Mouse (Mus musculus) lung, postnatal 4 days (tissue): ENCODE data around the gene Epha2.
A peak's percentile ranks its signal among the peaks of the same experiment; 100 is the strongest.

ENCODE experiments used
- DNase-seq, 2 experiments: peaks; one replicate each; pipeline ENCODE4 v3.0.0; 2021

Epha2 gene

DNA sequence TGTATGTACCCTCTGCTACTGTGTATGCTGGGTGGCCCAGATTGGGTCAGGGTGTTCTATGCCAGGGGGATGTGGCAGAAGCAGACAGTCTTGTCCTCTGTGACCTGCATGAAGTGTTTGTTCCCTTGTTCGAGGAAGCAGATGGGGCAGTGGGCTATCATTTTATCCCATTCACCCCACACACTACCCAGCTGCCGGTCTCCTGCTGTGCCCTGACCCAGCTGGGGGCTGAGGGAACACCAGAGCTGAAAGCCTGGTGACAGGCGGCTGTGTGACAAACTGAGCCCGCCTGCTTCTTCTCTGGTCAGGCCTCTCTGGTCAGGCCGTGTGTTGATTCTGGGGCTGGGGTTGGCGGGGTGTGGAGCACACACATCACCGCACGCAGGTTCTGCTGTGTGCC lies 5.0 kb downstream of the Epha2 start:
- no peak for DNase-seq

DNA sequence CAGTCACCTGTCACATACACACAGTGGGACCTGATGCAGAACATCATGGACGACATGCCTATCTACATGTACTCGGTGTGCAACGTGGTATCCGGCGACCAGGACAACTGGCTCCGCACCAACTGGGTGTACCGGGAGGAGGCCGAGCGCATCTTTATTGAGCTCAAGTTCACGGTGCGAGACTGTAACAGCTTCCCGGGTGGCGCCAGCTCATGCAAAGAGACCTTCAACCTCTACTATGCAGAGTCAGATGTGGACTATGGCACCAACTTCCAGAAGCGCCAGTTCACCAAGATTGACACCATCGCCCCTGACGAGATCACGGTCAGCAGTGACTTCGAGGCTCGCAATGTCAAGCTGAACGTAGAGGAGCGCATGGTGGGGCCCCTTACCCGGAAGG lies 7.3 kb downstream of the Epha2 start:
- no peak for DNase-seq

DNA sequence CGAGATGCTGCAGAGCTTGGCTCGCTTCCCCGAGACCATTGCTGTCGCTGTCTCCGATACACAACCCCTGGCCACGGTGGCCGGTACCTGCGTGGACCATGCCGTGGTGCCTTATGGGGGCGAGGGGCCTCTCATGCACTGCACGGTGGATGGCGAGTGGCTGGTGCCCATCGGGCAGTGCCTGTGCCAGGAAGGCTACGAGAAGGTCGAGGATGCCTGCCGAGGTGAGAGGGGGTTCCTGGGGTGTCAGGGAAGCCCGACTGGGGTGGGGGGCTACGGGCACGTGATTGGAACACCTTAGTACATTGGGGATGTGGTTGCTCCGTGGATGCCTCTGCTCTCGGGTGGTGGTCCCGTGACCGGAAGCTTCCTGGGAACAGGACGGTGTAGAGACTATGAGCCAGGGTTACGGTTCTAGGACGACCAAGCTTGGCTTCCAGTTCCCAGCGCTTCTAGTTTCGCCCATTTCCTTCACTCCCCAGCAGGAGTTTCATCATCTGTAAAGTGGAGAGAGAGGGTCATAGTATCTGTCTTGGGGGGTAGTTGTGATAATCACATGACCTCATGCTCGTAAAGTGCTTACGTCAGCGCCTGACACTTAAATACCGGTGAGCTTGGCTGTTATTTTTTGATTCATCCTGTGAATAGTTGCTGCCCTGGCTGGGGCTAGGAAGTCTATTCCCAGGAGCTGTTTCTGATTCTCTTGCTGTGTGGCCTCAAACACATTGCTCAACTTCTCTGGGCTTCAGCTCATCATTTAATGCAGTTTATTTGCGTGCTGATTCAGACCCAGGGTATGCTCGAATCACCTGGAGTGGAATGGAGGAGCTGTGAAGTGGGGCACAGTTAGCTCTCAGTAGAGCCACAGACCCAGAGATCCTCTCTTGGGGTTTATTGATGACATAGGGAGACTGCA lies 8.1 kb downstream of the Epha2 start:
- DNase-seq, result no peak

DNA sequence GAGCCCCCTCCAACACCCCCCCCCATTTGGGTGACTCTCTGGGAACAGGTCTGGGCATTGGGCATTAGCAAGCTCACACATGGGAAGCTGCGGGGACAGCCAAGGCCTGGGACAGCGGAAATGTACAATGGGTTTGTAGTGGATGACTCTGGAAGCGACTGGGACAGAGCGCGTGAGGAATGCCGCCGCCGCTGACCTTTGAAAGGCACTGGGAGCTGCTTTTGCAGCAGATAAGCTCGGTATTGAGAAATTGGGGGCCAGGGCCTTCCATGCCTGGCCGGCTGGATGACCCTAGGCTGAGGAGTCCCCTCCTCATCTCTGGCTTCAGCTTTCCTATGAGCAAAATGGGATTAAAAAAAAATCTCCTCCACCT lies 8.7 kb downstream of the Epha2 start:
- DNase-seq, result peak in 1 of 2 experiments; percentile 35

DNA sequence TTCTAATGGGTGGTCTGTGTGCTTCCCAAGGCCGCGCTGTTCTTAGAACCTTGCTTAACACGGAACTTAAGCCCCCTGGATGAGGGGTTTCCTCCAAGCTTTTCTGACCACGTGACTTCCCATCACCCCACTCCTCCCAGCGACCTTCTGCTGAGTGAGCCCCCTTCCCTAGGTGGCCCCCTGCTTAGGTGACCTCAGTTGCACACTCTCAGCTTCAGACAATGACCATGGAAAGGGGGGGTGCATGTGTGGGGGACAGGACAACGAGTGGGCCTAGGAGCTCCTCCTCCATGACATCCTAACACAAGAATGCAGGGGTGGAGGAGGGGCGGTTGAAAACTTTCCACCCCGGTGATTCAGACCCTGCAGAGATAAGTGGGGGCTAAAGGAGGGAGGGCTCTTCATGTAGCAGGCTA lies 9.2 kb downstream of the Epha2 start:
- DNase-seq, result peak; percentile 84 to 86

DNA sequence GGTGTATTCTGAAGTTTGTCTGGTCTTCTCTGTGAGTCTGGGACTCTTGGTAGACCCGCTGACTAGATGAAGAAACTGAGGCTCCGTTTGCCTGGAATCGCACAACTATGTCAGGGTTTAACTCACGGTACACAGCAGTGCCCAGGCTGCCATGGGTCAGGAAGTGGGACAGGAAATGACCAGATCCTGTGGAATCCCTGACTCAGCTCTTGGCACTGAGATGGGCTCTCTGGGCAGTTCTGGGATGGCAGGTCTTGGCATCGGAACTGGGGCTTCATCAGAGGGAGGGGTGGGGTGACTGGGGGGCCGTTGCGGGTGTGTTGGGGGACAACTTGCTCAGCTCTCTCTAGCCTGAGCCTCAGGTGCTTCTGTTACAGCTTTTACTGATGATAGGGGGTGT lies 10.0 kb downstream of the Epha2 start:
- peak; percentile 76 to 79 for DNase-seq

DNA sequence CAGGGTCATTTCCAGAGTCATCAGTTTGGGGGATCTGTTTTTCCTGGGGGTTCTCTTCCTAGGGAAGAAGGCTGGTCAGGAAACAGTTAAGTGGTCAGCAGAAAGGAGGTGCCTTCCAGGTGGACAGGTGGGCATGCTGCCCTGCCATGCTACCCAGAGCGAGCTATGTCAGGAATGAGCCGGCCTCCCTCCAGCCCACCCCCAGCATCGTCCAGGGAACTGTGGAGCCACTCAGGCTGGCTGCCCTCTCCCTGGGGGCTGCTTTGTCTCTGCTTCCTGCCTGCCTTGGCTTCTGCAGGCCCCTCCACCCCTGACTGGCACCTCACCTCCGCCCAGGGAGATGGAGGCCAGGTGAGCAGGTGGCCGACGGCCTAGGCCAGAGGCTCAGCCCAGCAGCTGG lies 10.5 kb downstream of the Epha2 start:
- DNase-seq, result no peak

DNA sequence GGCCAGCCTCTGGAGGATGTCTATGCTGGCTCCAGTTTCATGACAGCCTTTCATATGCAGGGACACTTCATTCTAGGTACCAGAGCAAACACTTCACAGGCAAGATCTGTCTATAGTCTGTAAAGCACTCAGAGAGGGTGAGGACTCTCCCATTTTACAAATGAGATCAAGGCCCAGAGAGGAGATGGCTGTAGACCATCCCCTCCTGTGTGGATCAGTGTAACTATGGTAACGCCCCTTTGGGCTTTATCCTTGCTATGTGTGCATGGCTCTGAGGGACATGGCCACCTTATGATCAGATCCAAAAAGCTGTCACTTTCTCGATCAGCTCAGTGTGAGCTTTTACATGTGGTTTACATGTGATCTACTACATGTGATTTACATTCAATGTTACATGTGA lies 10.9 kb downstream of the Epha2 start:
- no peak for DNase-seq

DNA sequence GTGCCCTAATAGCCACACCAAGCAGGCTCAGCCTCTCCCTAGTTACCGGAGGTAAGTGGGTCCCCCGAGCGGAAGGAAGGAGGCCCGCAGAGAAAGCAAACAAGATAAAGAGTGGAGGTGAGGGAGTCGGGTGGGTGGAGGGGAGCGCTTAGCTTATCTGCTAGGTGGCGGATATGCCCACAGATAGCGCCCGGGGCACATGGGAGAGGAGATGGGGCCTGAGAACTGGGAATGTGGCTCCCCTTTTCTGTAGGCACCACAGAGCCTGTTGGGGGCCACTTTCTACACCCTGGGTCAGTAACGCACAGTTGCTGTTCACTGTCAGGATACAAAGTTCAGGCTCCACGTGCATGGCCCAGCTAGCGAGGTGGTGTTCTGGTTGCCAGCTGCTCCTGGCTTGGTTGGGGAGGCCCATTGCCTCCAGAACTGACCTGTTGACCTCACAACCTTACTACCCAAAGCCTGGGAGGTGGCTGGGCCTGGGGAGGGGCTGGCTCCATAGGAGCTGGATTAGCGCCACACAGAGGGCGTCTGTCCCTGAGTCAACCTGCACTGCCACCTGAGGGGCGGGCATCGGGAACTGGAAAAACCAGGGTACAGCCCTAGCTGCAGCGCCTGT lies 11.6 kb downstream of the Epha2 start:
- DNase-seq, result peak in 1 of 2 experiments; percentile 44

DNA sequence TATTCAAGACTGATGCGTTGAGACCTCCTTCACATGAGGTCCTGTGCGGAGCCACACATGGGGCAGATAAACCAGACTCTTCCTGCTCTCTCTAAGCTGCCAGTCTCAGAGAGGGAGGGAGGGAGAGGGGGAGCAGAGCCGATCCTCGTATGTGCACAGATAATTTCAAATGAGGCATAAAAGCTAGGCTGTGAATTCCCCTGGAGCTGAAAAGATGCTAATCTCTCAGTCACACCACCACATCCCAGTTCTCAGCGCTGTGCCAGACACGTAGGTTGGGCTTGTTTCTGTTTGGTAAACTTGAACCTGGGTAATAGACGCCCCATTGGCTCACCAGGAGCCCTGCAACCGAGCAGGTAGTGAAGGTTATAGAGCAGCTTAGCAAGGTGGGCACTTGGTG lies 12.4 kb downstream of the Epha2 start:
- DNase-seq, result no peak

DNA sequence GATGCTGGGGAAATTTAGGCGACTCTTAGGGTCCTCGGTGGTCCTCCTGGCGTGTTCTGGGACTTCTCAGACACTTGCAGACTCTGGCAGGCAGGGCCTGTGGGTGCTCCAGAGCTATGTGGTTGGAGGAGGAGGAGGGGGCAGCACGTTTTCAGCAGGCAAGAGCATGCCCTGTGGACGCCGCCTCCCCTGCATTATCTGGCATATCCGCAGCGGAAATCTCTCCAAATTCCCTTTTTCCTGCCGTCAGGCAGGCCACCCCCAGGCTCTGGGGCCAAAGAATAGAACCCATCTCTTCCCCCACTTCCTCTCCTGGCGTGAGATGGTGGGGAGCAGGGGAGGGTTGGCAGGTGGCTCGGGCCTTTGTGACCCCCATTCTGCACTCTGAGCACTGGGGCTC lies 12.9 kb downstream of the Epha2 start:
- peak; percentile 58 to 77 for DNase-seq

DNA sequence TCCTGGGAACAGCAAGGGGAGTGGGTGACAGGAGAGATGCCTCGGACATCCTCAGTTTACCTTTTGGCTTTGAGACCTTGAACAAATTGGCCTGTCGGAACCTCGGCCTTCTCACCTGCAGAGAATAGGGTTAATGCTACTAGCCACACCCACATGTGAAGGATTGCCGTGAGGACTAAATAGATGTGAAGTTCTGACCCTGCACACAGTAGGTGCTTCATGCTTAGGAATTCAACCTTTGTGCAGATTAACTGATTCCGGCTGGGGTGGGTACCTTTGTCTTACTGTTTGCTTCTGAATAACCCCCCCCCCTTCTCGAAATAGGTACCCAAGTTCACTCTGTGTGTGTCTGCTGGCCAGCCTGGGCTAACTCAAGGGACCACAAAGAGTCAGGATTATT lies 13.7 kb downstream of the Epha2 start:
- DNase-seq, result no peak

DNA sequence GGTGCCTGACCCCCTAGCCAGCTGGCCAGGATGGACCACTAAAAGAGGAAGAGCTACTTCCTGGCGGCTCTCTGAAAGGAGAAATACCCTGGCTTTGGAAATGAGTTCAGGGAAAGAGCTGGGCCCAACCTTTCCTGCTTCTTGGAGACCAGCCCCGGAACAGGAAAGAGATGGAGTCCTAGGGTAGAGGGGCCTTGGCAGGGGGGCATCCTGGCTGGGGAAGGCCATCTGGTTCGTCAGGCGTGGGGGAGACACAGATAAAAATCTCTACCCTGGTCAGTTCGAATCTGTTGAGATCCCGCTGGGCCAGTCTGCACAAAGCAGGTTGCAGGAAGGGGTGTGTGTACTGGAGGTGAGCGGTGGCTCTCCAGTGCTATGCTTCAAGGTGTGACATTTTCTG lies 15.0 kb downstream of the Epha2 start:
- DNase-seq, result peak; percentile 56 to 69

DNA sequence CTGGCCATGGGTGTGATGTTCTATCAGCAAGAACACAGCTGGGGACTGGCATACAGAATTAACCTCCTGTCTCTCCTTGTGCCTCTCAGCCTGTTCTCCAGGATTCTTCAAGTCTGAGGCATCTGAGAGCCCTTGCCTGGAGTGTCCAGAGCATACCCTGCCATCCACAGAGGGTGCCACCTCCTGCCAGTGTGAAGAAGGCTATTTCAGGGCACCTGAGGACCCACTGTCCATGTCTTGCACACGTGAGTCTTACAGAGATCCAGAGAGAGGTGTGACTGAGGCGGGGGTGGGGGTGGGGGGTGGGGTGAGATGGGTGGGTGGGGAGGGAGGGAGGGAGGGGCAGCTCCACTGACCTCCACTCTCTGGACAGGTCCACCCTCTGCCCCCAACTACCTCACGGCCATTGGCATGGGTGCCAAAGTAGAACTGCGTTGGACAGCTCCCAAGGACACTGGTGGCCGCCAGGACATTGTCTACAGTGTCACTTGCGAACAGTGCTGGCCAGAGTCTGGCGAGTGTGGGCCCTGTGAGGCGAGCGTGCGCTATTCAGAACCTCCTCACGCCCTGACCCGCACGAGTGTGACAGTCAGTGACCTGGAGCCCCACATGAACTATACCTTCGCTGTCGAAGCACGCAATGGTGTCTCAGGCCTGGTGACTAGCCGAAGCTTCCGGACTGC lies 15.6 kb downstream of the Epha2 start:
- DNase-seq, result no peak

DNA sequence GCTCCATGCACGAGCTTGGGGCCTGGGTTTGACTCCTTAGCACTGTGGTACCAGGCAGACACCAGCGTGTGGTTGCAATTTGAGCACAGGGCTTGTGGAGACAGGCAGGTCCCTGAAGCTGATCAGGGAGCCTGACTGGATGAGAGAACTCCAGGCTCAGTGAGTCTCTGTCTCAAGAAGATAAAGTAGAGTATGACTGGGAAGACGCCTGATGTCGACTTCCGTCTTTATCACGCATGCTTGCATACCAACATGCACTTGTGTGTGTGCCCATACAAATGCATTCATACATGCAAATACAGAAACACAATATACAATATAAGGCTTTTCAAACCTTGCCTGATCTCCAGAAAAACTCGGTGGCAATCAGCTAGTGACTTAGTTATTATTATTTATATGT lies 16.9 kb downstream of the Epha2 start:
- no peak for DNase-seq

DNA sequence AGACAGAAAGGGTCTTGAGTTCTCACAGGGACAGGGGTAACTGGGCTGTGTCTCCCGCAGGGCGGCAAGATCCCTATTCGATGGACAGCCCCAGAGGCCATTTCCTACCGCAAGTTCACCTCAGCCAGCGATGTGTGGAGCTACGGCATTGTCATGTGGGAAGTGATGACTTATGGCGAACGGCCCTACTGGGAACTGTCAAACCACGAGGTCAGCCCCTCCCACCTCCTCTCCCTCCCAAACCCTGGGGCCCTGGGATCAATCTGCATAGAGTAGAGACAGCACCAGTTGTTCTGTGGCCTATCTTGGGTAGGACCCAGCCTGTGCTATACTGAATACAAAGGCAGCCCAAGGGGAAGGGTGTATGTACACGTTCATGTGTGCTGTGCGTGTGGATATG lies 21.5 kb downstream of the Epha2 start:
- no peak for DNase-seq

DNA sequence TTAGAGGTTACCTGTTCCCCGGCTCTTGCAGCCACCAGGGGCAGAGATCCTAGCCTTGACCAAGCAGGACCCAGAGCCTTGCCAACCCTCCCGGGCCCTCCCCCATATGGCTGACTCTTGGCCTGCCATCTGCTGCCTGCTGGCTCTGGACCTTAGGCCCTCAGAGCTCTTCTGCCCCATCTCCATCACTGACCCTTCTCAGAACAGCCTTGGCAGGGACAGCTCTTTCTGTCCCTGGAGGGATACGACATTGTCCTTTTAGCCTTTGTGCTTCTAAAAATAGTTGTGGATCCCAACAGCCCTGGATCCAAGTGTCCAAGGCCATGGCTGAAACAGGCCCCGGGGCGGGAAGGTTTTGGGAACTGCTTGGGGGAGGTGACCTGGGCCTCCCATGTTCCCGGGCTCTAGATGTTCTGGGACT lies 23.7 kb downstream of the Epha2 start:
- DNase-seq, result peak in 1 of 2 experiments; percentile 64

DNA sequence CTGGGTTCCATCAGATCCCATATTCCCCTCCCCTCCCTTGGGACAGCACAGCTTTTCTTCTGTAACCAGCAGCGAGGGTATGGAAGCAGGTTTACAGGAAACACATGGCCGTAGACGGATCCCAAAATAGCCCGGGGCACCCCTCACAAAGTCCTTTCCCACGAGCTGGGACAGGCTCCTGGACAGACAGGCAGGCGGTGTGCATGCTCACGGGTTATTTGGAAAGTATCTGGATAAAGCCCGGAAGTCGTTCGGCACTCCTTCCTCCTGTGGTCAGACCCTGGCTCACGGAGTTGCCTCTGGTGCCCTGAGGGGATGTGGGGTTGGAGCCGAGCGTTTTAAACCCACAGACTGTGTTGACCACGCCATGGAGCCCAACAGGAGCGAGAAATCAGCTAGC lies 24.6 kb downstream of the Epha2 start:
- DNase-seq, result peak in 1 of 2 experiments; percentile 49

DNA sequence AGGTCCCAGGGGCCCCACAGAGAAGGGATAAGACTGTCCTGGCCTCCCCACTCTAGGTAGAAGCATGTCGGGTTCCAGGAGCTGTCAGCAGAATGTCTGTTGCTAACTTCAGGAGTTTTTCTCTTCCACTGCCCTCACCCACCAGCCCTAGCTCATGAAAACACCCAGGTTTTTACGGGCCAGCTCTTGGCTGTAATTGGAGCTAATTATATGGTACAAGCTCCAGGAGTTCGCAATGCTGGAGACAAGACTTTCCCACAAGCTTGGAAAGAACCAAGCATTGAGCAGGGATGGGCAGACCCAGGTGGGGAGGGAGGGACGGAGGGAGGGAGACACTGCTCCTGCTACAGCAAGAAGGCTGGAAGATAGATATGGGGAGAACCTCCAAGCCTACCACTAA lies 26.0 kb downstream of the Epha2 start:
- no peak for DNase-seq

DNA sequence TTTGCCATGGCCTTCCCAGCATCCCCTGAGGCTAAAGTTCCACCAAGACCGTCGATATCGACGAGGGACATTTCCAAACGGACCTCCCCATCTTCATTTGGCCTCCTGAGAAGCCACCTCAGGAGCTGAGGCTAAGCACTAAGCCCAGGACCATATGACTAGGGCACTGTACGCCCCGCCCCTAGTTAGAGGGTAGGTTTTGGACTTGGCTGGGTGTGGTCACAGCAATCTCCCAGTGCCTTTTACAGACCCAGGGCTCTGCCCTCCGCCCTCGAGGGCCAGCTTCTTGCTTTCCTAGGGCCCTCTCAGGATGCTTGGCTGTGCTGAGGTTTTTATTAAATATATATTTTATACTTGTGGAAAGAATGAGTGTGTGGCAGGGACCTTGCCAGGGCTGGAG lies 27.7 kb downstream of the Epha2 start:
- no peak for DNase-seq

DNA sequence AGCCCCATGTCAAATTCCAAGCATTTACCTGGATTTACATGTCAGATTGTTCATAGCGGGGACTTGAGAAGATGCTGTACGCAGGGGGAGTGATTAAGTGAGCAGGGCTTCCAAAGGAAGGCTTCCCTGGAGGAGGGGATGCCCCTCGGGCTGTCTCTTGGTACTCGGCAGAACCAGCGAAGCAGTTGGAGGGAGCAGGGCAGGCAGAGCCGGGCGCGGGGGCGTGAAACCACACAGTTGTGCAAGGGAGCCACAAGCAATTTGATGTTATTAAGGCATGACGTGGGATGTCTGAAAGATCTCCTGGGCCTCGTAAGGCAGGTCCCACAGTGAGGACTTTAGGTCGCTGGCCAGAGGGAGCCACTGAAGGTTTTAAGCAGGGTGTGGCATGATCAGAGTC lies 28.9 kb downstream of the Epha2 start:
- no peak for DNase-seq

DNA sequence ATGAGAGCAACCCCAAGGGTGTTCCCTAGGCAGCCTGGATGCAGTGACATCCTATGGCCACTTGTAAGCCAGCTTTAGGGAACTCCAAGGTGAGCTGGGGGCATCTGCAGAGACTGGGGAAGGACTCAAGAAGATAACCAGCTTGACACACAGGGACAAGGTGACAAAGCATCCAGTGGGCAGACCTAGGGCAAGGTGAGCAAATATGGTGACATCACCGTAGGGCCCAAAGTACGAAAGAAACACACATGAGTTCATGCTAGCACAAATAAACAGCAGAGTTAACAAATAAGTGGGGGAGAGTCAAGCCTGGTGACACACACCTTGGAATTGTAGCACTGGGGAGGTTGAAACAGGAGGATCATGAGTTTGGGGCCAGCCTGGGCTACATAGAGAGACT lies 30.4 kb downstream of the Epha2 start:
- no peak for DNase-seq

DNA sequence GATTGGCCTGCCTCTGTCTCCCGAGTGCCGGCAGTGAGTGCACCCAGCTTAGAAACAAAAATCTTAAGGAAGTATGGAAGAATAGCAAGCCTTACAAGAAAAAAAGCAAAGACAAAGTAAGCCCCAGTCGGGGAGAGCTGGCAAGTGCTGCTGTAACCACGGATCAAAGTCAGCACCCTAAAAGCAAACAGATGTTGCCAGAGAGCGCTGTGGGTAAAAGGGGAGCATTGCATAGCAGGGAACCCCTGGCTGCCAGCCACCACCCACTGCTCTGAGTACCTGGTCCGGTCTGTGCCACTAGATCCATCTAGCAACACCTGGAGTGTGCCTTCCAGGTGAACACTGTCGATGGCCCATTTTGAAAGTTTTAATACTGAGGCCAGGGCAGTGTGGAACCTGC lies 31.2 kb downstream of the Epha2 start:
- no peak for DNase-seq

DNA sequence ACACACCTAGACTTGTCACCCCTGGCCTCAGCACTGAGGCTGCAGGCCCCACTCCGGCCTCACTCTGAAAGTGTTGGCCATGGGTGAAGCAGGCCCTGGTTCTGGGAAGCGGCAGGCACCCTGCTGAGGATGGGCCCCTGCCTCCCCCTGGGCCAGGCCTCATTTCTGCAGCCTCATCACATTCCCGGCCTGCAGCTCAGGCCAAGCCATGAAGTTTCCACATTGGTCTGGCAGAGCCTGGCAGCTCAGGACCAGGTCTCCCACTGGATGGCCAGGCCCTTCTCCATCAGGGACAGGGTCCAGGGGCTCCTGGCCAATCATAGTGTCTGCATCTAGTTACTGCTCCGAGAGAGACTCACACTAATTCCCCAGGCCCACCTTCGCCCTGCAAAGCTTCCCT lies 33.7 kb downstream of the Epha2 start:
- peak in 1 of 2 experiments; percentile 58 for DNase-seq
